10 mouse cellular contexts compared by ENCODE assay signal in the genomic region with DNA sequence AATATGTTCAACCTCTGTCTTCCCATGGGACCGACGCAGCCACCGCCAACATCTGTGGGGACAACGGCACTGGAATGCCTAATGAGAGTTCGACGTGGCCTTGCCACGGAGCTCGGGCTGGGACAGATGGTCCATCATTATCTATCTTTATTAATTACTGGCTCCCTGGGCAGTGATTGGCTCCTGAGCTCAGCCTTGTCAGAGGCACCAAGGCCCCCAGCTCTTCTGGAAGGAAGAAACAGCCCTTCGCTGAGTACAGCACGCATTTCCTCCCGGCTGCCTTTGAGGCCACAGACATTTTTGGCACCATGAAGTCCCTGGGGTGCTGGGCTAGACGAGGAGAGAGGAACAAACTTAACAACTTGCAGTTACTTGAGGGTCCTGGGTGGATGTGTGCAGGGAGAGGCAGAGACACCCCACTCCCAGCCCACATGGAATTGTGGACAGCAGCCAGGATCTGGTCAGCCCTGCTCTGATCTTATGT. TPM values are rescaled to one million over a fixed set of nuclear protein-coding genes. Genes with fewer than 3 reads are reported as not detected.
DNase-seq lines count a peak whose midpoint lies in the region; ATAC-seq lines count a peak whose summit lies in the region.
"Had no signal": no experiment of that assay in that cellular context is flagged by ENCODE, and none has a peak within 500 bp of the region (broad histone marks: within the 10 kb centered on the region; RNA-seq: fewer than 3 reads in every experiment).

No protein-coding gene starts in this region.

- H3K27me3 ChIP-seq in forebrain, embryonic 14.5 days (replicated peaks; ENCODE audit: control insufficient read depth, insufficient read depth, low read length) = no peaks in the 10 kb centered on the region
- no peaks in the 10 kb centered on the region for H3K27me3 ChIP-seq in hindbrain, embryonic 14.5 days (ENCODE audit: control insufficient read depth, insufficient read depth, low read length)
- H3K27me3 ChIP-seq in neural tube, embryonic 11.5 days (ENCODE audit: control insufficient read depth, insufficient read depth, low read length) = no peaks in the 10 kb centered on the region

- no peak overlapping the region for H3K4me3 ChIP-seq in forebrain, embryonic 14.5 days (ENCODE audit: low read depth, low read length)
- H3K4me3 ChIP-seq in hindbrain, embryonic 14.5 days (replicated peaks; ENCODE audit: low read length) = no peak overlapping the region
- H3K4me3 ChIP-seq in neural tube, embryonic 11.5 days (ENCODE audit: low read depth, low read length) = no peak overlapping the region

- H3K27ac ChIP-seq in forebrain, embryonic 14.5 days (ENCODE audit: low read depth, low read length) = no peak overlapping the region
- H3K27ac ChIP-seq in hindbrain, embryonic 14.5 days = peak overlapping the region; percentile 34; the same call in 1 of the 2 replicates
- 0 out of 2 replicates have a peak overlapping the region, but pooled peaks have one; percentile 39 for H3K27ac ChIP-seq in neural tube, embryonic 11.5 days (ENCODE audit: low read depth, low read length)

- no peak overlapping the region for H3K9ac ChIP-seq in forebrain, embryonic 14.5 days (ENCODE audit: low read length)
- H3K9ac ChIP-seq in hindbrain, embryonic 14.5 days = no peak overlapping the region
- no peak overlapping the region for H3K9ac ChIP-seq in neural tube, embryonic 11.5 days (ENCODE audit: low read length)

- ATAC-seq in forebrain, embryonic 14.5 days = peak; percentile 27; the same call in 1 of the 2 replicates
- ATAC-seq in hindbrain, embryonic 14.5 days (ENCODE audit: low FRiP score) = peak; percentile 63; the same call in 1 of the 2 replicates
- ATAC-seq in neural tube, embryonic 11.5 days (ENCODE audit: insufficient read depth, low FRiP score, low TSS enrichment) = peak; percentile 18; the same call in 1 of the 2 replicates
- ATAC-seq in megakaryocyte, adult 5-6 weeks (ENCODE audit: poor library complexity, severe bottlenecking) = no peak

- intact Hi-C loops in heart, postnatal 25 days (cut with DNase I) = no loop called here

- no peaks in the 10 kb centered on the region for H3K36me3 ChIP-seq in forebrain, embryonic 14.5 days (ENCODE audit: control insufficient read depth, insufficient read depth, low read length)
- no peaks in the 10 kb centered on the region for H3K36me3 ChIP-seq in hindbrain, embryonic 14.5 days (replicated peaks; ENCODE audit: control insufficient read depth, insufficient read depth)
- no peaks in the 10 kb centered on the region for H3K36me3 ChIP-seq in neural tube, embryonic 11.5 days (ENCODE audit: control insufficient read depth, insufficient read depth, low read length)
- H3K36me3 ChIP-seq: G1E had no signal

- WGBS in forebrain, embryonic 14.5 days = 28% methylated on average over 12 of the region's 12 CpGs
- 23% methylated on average over 12 of the region's 12 CpGs for WGBS in hindbrain, embryonic 14.5 days
- 62% methylated on average over 12 of the region's 12 CpGs for WGBS in neural tube, embryonic 11.5 days

- no peaks in the 10 kb centered on the region for H3K9me3 ChIP-seq in forebrain, embryonic 14.5 days (replicated peaks; ENCODE audit: control insufficient read depth, low read length)
- no peaks in the 10 kb centered on the region for H3K9me3 ChIP-seq in hindbrain, embryonic 14.5 days (ENCODE audit: control insufficient read depth, low read length)
- H3K9me3 ChIP-seq in neural tube, embryonic 11.5 days (ENCODE audit: control insufficient read depth, low read length) = no peaks in the 10 kb centered on the region
- H3K9me3 ChIP-seq: G1E had no signal

- DNase-seq in heart, adult 8-10 months (ENCODE audit: low spot score) = peak; percentile 41
- DNase-seq in heart, postnatal 25 days (ENCODE audit: low spot score) = no peak
- DNase-seq in forebrain, embryonic 14.5 days (ENCODE audit: low spot score) = peak; percentile 59
- DNase-seq in hindbrain, embryonic 14.5 days (ENCODE audit: low spot score) = no peak
- peak; percentile 72 for DNase-seq in neural tube, embryonic 11.5 days (ENCODE audit: low spot score)
- DNase-seq in spleen, adult 12 weeks (ENCODE audit: low spot score) = no peak
- DNase-seq in layer of hippocampus, postnatal 36 days = no peak

- H3K4me2 ChIP-seq in forebrain, embryonic 14.5 days (ENCODE audit: low read length) = no peak overlapping the region
- H3K4me2 ChIP-seq in hindbrain, embryonic 14.5 days (replicated peaks) = no peak overlapping the region; the same call in 1 of the 2 replicates
- H3K4me2 ChIP-seq in neural tube, embryonic 11.5 days (ENCODE audit: low read depth) = no peak overlapping the region

- H3K4me1 ChIP-seq in forebrain, embryonic 14.5 days (ENCODE audit: control insufficient read depth, insufficient read depth, low read length) = peaks cover 23% of the 10 kb centered on the region
- H3K4me1 ChIP-seq in hindbrain, embryonic 14.5 days (replicated peaks; ENCODE audit: control insufficient read depth, insufficient read depth, low read length) = peaks cover 17% of the 10 kb centered on the region; the same call in 1 of the 2 replicates
- H3K4me1 ChIP-seq in neural tube, embryonic 11.5 days (ENCODE audit: control insufficient read depth, insufficient read depth, low read length) = peaks cover 8% of the 10 kb centered on the region; the same call in 1 of the 2 replicates

RNA-seq across cellular contexts. Expression of gene Elfn1, which starts 13.7 kb away (rescaled TPM):
- under 1 TPM in 3 of 4 experiments, not detected in 1; 0.13 to 0.43 (median 0.41) TPM for total RNA-seq in heart, adult 8-10 months (2022)
- total RNA-seq in heart, postnatal 25 days (2021) = under 1 TPM; 0.13 to 0.14 TPM
- polyA plus RNA-seq in forebrain, embryonic 14.5 days (2014; fragmentation: Nextera tagmentation; extraction: Ambion mirVana) = 1.7 and 2.5 TPM in 2 replicates
- 3.5 and 5.0 TPM in 2 replicates for polyA plus RNA-seq in hindbrain, embryonic 14.5 days (2014; fragmentation: Nextera tagmentation; extraction: Ambion mirVana)
- 2.3 and 2.5 TPM in 2 replicates for polyA plus RNA-seq in neural tube, embryonic 11.5 days (2014; fragmentation: Nextera tagmentation; extraction: Ambion mirVana)
- total RNA-seq in layer of hippocampus, postnatal 36 days (2021) = 10 to 100 TPM; 28.3 to 29.6 TPM
- total RNA-seq in megakaryocyte, adult 5-6 weeks (2015) = not detected in 2 replicates
- total RNA-seq in megakaryocyte, adult 5-6 weeks (2017) = not detected in 2 replicates
- total RNA-seq: gastrocnemius, adult 8-10 months had no signal
- polyA plus RNA-seq: G1E had no signal

Comparison
In these comparisons a context has a peak if more than half of its experiments do, and no peak if none do; other contexts are left out.
1. DNase-seq: peak in heart, adult 8-10 months (single experiment), forebrain, embryonic 14.5 days (single experiment) and neural tube, embryonic 11.5 days (single experiment); none in heart, postnatal 25 days (single experiment), hindbrain, embryonic 14.5 days (single experiment), spleen, adult 12 weeks (single experiment) and layer of hippocampus, postnatal 36 days (0 of 2).
2. RNA of gene Elfn1, which starts 13.7 kb away (total RNA-seq): 28.3 to 29.6 TPM in layer of hippocampus, postnatal 36 days; 0.13 to 0.43 TPM in heart, adult 8-10 months, 0.13 to 0.14 TPM in heart, postnatal 25 days and not detected in megakaryocyte, adult 5-6 weeks; every median in the first group is over 10 times any median in the second.